Mouse (Mus musculus): ENCODE data around the gene Hdhd5.

- no peak for TF ChIP-seq CTCF (IDR thresholded peaks at IDR 0.05; ENCODE audit: extremely low read depth, insufficient read length, insufficient replicate concordance, low read depth, low read length)
- no peak for TF ChIP-seq POLR2A (IDR thresholded peaks at IDR 0.05; ENCODE audit: low read depth, low read length)
Observed at GRCm38 (mm10) chr6:120504051-120504450, 27.1 kb downstream of the Hdhd5 start.
